Mouse (Mus musculus) olfactory bulb, adult 2 months (tissue): ENCODE measurements around the gene Cass4.

Source experiments
- CTCF ChIP-seq: fragments of 200-500 bp; IDR thresholded peaks from 2 replicates; pipeline ENCODE4 v1.5.1; 2012; ENCODE audit warnings: low read depth, mild to moderate bottlenecking, low read length, moderate library complexity; ENCODE audit not compliant: insufficient read depth
- POLR2A ChIP-seq: fragments of 200-500 bp; IDR thresholded peaks from 2 replicates; pipeline ENCODE4 v1.6.1; 2012; ENCODE audit warnings: mild to moderate bottlenecking, low read depth, low read length, moderate library complexity; ENCODE audit not compliant: insufficient read depth

GRCm38 (mm10) chr2:172405011-172405410 is 11.4 kb downstream of the Cass4 start:
- no peak for TF ChIP-seq POLR2A
- no peak for TF ChIP-seq CTCF
